Mouse (Mus musculus) limb, embryonic 15.5 days (tissue): ENCODE results near the gene Stac. TPM values are rescaled to one million over a fixed set of nuclear protein-coding genes. Genes with fewer than 3 reads are reported as not detected.

Source experiments
- ATAC-seq: fragments of 200-750 bp; cut with Nextera tagmentation; 2 replicates; pipeline ENCODE4 v1.8.0; 2017; ENCODE audit warnings: low read depth, moderate TSS enrichment; ENCODE audit not compliant: insufficient number of reproducible peaks, low FRiP score, low TSS enrichment
- H3K27ac ChIP-seq: fragments of 300-500 bp; sonication (generic); 2 replicates; pipeline ENCODE4 v1.5.1; 2015; ENCODE audit warnings: moderate library complexity, mild to moderate bottlenecking, inconsistent platforms
- H3K27me3 ChIP-seq: fragments of 300-500 bp; sonication (generic); 2 replicates; pipeline ENCODE4 v1.6.1; 2015; ENCODE audit warnings: inconsistent platforms
- H3K36me3 ChIP-seq: fragments of 300-500 bp; sonication (generic); 2 replicates; pipeline ENCODE4 v1.6.1; 2015; ENCODE audit warnings: inconsistent platforms
- H3K4me1 ChIP-seq: fragments of 300-500 bp; sonication (generic); 2 replicates; pipeline ENCODE4 v1.6.1; 2015; ENCODE audit warnings: inconsistent platforms
- H3K4me2 ChIP-seq: fragments of 300-500 bp; sonication (generic); 2 replicates; pipeline ENCODE4 v1.6.1; 2015; ENCODE audit warnings: mild to moderate bottlenecking, inconsistent platforms
- H3K4me3 ChIP-seq: fragments of 300-500 bp; sonication (generic); 2 replicates; pipeline ENCODE4 v1.5.1; 2015; ENCODE audit warnings: mild to moderate bottlenecking, inconsistent platforms
- H3K9ac ChIP-seq: fragments of 300-500 bp; sonication (generic); 2 replicates; pipeline ENCODE4 v1.6.1; 2015; ENCODE audit warnings: inconsistent platforms
- H3K9me3 ChIP-seq: fragments of 300-500 bp; sonication (generic); 2 replicates; pipeline ENCODE4 v1.6.1; 2016; ENCODE audit warnings: inconsistent platforms
- WGBS: fragments of 180-500 bp; shearing (Covaris S2); methylation state at CpG from one replicate; pipeline ENCODE4 v1.1.7; 2015; 5-methylcytosine and 5-hydroxymethylcytosine counted together
- polyA plus RNA-seq: library from polyadenylated mRNA; unstranded; fragments of >200 nt; fragmentation: Nextera tagmentation; extraction: Ambion mirVana; gene quantifications from 2 replicates; pipeline ENCODE4 v1.2.1, GENCODE M21; 2015

Stac gene
- polyA plus RNA-seq, 1 experiment from 2014 or later = 4.2 TPM

DNA sequence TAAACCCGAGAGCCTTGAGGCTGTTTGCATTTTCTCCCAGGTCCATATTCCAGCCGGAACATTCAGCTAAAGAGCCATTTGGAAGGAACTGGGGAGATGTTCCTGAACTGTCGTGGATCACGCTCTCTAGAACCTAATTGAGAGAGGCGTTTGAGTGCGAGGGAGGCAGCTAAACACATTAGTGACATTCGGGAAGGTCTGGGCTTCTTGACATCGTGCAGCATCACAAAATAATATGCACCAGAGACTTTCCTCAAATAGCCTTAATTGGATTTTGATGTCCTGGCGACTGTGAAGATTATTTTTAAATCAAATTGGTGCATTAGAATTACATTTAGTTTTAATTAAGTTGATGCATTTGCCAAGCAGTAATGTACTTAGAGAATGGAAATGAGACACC lies 111.4 kb downstream of the Stac start:
- H3K27me3 ChIP-seq = no peaks in the 10 kb centered on the region
- ATAC-seq = no peak

GRCm38 (mm10) chr9:111577453-111577852 lies 112.7 kb downstream of the Stac start:
- Histone ChIP-seq H3K27me3 (no peaks in the 10 kb centered on the region), H3K9me3 (no peaks in the 10 kb centered on the region), H3K4me1 (no peaks in the 10 kb centered on the region), H3K4me3 (no peak overlapping the region), H3K4me2 (no peak overlapping the region), H3K9ac (no peak overlapping the region), H3K36me3 (no peaks in the 10 kb centered on the region), H3K27ac (no peak overlapping the region)
- no peak for ATAC-seq
- 89% methylated on average over 6 of the region's 6 CpGs for WGBS

More for the DNA sequence above, 111.4 kb downstream of the Stac start:
- no peak overlapping the region for H3K4me3 ChIP-seq
- H3K36me3 ChIP-seq = no peaks in the 10 kb centered on the region
- no peak overlapping the region for H3K27ac ChIP-seq
- H3K9me3 ChIP-seq = no peaks in the 10 kb centered on the region
- WGBS = 70% methylated on average over 9 of the region's 9 CpGs
- H3K4me1 ChIP-seq = no peaks in the 10 kb centered on the region
- no peak overlapping the region for H3K4me2 ChIP-seq
- no peak overlapping the region for H3K9ac ChIP-seq

GRCm38 (mm10) chr9:111575889-111576288 lies 114.3 kb downstream of the Stac start:
- Histone ChIP-seq H3K9ac (no peak overlapping the region), H3K4me3 (no peak overlapping the region), H3K27me3 (no peaks in the 10 kb centered on the region), H3K36me3 (no peaks in the 10 kb centered on the region), H3K4me2 (no peak overlapping the region), H3K4me1 (no peaks in the 10 kb centered on the region), H3K27ac (no peak overlapping the region), H3K9me3 (no peaks in the 10 kb centered on the region)
- WGBS = 46% methylated on average over 4 of the region's 4 CpGs
- ATAC-seq = no peak

DNA sequence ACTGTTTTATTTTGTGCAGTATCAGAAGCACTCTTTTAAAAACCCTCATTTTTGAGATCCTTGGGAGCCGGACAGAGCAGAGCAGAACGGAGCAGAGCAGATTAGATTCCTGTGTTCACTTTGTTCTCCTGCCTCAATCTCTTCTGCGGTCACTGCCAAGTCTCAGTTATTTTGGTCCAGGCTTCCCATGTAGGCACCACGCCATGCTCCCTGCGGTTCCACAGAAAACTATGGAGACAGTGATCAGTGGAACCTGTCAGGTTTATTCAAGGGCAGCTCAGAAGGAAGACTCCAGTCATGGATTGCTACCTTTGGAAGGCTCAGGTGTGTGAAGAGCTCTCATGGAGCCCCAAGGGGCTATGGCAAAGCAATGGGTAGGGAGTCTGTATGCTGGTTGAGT lies 116.3 kb downstream of the Stac start:
- H3K4me1 ChIP-seq = no peaks in the 10 kb centered on the region
- H3K27me3 ChIP-seq = no peaks in the 10 kb centered on the region
- H3K9me3 ChIP-seq = no peaks in the 10 kb centered on the region
- no peak for ATAC-seq
- WGBS = 91% methylated on average over 5 of the region's 5 CpGs
- no peak overlapping the region for H3K27ac ChIP-seq
- H3K4me2 ChIP-seq = no peak overlapping the region
- H3K4me3 ChIP-seq = no peak overlapping the region
- H3K36me3 ChIP-seq = no peaks in the 10 kb centered on the region
- no peak overlapping the region for H3K9ac ChIP-seq

- no peak for ATAC-seq
- Histone ChIP-seq H3K27ac (no peak overlapping the region), H3K9ac (no peak overlapping the region), H3K36me3 (no peaks in the 10 kb centered on the region), H3K4me3 (no peak overlapping the region), H3K4me1 (no peaks in the 10 kb centered on the region), H3K9me3 (no peaks in the 10 kb centered on the region), H3K4me2 (no peak overlapping the region), H3K27me3 (no peaks in the 10 kb centered on the region)
- 87% methylated on average over 5 of the region's 5 CpGs for WGBS
These were observed 118.5 kb downstream of the Stac start for GRCm38 (mm10) chr9:111571619-111572018.

DNA sequence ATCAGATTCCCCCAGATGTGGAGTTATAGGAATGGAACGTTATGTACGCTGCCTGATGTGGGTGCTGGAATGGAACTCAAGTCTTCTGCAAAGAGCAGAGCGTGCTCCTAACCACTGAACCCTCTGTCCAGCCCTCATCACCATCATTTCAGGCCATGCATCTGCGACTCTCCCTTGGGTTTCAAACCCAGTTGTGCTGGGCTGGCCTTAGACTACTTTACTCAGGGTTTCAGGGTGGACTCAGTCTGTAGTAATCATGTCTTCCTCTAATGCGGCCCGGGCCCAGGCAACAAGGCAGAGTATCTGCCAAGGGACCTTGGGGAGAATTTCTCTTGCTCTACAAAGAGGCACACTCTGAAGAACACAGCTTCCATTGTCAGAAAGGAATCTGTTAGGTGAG lies 126.0 kb downstream of the Stac start:
- H3K4me2 ChIP-seq = no peak overlapping the region
- H3K36me3 ChIP-seq = no peaks in the 10 kb centered on the region
- no peaks in the 10 kb centered on the region for H3K27me3 ChIP-seq
- ATAC-seq = no peak
- H3K4me1 ChIP-seq = peaks cover 16% of the 10 kb centered on the region
- 95% methylated on average over 6 of the region's 6 CpGs for WGBS
- no peak overlapping the region for H3K9ac ChIP-seq
- no peaks in the 10 kb centered on the region for H3K9me3 ChIP-seq
- no peak overlapping the region for H3K27ac ChIP-seq
- no peak overlapping the region for H3K4me3 ChIP-seq

DNA sequence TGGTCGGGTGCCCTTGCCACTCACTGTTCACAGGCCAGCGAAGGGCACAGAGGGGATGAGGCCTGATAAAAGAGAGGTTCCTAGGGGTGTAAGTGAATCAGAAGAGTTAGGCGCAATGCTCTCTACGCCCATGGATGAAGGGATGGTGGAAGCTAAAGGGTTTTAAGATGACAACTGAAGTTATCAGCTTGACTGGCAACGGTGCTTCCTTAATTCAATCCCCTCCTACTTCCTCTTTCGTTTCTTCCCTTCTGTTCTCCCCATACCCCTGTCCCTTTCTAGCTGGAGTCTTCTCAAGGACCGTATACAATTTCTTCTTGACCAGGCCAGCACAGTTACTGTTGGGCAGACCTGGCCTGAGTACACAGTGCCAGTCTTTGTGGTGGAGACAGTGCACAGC lies 126.9 kb downstream of the Stac start:
- ATAC-seq = no peak
- Histone ChIP-seq H3K9me3 (no peaks in the 10 kb centered on the region), H3K27ac (no peak overlapping the region), H3K4me2 (peak overlapping the region; percentile 32), H3K9ac (no peak overlapping the region), H3K27me3 (no peaks in the 10 kb centered on the region), H3K36me3 (no peaks in the 10 kb centered on the region), H3K4me3 (no peak overlapping the region), H3K4me1 (peaks cover 16% of the 10 kb centered on the region)
- 51% methylated on average over 7 of the region's 7 CpGs for WGBS

GRCm38 (mm10) chr9:111562217-111562988 lies 127.7 kb downstream of the Stac start:
- no peak overlapping the region for H3K4me3 ChIP-seq
- no peaks in the 10 kb centered on the region for H3K9me3 ChIP-seq
- H3K36me3 ChIP-seq = no peaks in the 10 kb centered on the region
- ATAC-seq = no peak
- no peaks in the 10 kb centered on the region for H3K27me3 ChIP-seq
- H3K9ac ChIP-seq = no peak overlapping the region
- no peak overlapping the region for H3K27ac ChIP-seq
- 18% methylated on average over 19 of the region's 19 CpGs for WGBS
- H3K4me2 ChIP-seq = peak overlapping the region; percentile 32
- peaks cover 16% of the 10 kb centered on the region for H3K4me1 ChIP-seq

GRCm38 (mm10) chr9:111556699-111557098 lies 133.4 kb downstream of the Stac start:
- H3K4me2 ChIP-seq = no peak overlapping the region
- H3K36me3 ChIP-seq = no peaks in the 10 kb centered on the region
- no peak overlapping the region for H3K27ac ChIP-seq
- no peak for ATAC-seq
- H3K4me1 ChIP-seq = no peaks in the 10 kb centered on the region
- H3K9ac ChIP-seq = no peak overlapping the region
- 53% methylated on average over 3 of the region's 3 CpGs for WGBS
- no peaks in the 10 kb centered on the region for H3K9me3 ChIP-seq
- H3K4me3 ChIP-seq = no peak overlapping the region
- H3K27me3 ChIP-seq = no peaks in the 10 kb centered on the region

- Histone ChIP-seq H3K27ac (no peak overlapping the region), H3K9ac (no peak overlapping the region), H3K4me1 (no peaks in the 10 kb centered on the region), H3K9me3 (no peaks in the 10 kb centered on the region), H3K4me3 (no peak overlapping the region), H3K27me3 (no peaks in the 10 kb centered on the region), H3K36me3 (no peaks in the 10 kb centered on the region), H3K4me2 (no peak overlapping the region)
- WGBS = 21% methylated on average over 3 of the region's 3 CpGs
- ATAC-seq = no peak
These were observed 137.3 kb downstream of the Stac start for GRCm38 (mm10) chr9:111552865-111553264.

DNA sequence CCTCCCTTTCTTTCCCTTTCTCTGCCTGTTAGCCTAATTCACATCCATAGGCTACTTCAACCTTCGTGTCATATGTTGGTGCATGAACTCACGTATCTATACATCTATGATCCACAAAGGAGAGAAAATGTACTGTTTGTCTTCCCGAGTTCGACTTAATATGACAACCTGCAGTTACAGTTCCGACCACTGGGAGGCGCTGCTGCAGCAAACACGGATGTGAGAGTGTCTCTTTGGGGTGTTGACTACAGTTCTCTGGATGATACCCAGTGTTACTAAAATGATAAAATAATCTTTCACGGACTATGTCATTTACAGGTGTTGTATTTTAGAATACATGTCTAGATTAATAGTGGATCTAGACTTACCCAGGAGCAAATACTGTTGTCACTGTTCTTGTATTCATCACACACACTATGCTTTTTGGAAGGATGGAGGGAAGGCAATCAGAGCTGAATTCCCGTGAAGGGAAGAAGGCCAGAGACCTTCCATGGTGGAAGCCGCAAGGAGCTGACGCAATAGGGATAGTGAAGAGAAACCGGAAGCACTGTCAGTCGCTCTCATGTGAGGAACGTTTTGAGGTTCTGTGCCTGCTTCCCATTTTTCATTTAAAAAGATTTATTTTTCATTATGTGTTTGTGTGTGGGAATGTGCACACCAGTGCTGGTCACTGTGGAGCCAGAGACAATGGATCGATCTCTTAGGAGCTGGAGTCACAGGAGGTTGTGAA lies 138.5 kb downstream of the Stac start:
- ATAC-seq = no peak
- no peaks in the 10 kb centered on the region for H3K36me3 ChIP-seq
- 64% methylated on average over 15 of the region's 15 CpGs for WGBS

GRCm38 (mm10) chr9:111550963-111551321 lies 139.2 kb downstream of the Stac start:
- ATAC-seq = no peak
- no peak overlapping the region for H3K4me3 ChIP-seq
- H3K4me2 ChIP-seq = no peak overlapping the region
- 0 out of 2 replicates have a peak, but pooled peaks cover 3% of the 10 kb centered on the region for H3K4me1 ChIP-seq
- H3K36me3 ChIP-seq = no peaks in the 10 kb centered on the region
- H3K9ac ChIP-seq = no peak overlapping the region
- H3K27me3 ChIP-seq = no peaks in the 10 kb centered on the region
- H3K9me3 ChIP-seq = no peaks in the 10 kb centered on the region
- WGBS = 81% methylated on average over 8 of the region's 8 CpGs
- H3K27ac ChIP-seq = no peak overlapping the region

More for the DNA sequence above, 138.5 kb downstream of the Stac start:
- H3K4me1 ChIP-seq = 0 out of 2 replicates have a peak, but pooled peaks cover 3% of the 10 kb centered on the region
- no peak overlapping the region for H3K9ac ChIP-seq
- H3K9me3 ChIP-seq = no peaks in the 10 kb centered on the region
- H3K27me3 ChIP-seq = no peaks in the 10 kb centered on the region
- no peak overlapping the region for H3K4me2 ChIP-seq
- no peak overlapping the region for H3K27ac ChIP-seq
- H3K4me3 ChIP-seq = no peak overlapping the region
